Mouse (Mus musculus) naive thymus-derived CD4-positive, alpha-beta T cell, adult 2 months (primary cell): ENCODE results near the gene Slc29a2.

ENCODE experiments used
- DNase-seq: peaks from one replicate; pipeline ENCODE4 v3.0.0-alpha.2; 2011; ENCODE audit warnings: low read depth

Gene Slc29a2

GRCm38 (mm10) chr19:5058801-5059771, 35.4 kb downstream of the Slc29a2 start:
- no peak for DNase-seq

- DNase-seq = no peak
These were observed 37.0 kb downstream of the Slc29a2 start for GRCm38 (mm10) chr19:5060365-5061330.

- no peak for DNase-seq
These were observed 38.4 kb downstream of the Slc29a2 start for GRCm38 (mm10) chr19:5062041-5062440.

GRCm38 (mm10) chr19:5062446-5062845, 38.8 kb downstream of the Slc29a2 start:
- no peak for DNase-seq

GRCm38 (mm10) chr19:5065104-5065503, 41.4 kb downstream of the Slc29a2 start:
- DNase-seq = no peak

GRCm38 (mm10) chr19:5067040-5067799, 43.6 kb downstream of the Slc29a2 start:
- no peak for DNase-seq

GRCm38 (mm10) chr19:5067867-5068569, 44.4 kb downstream of the Slc29a2 start, which contains the start of gene Cd248:
Gene Cd248 (plus strand): TSS chr19:5068078.
- DNase-seq = no peak

GRCm38 (mm10) chr19:5068570-5069234, 45.0 kb downstream of the Slc29a2 start:
- DNase-seq = no peak

GRCm38 (mm10) chr19:5069486-5069885, 45.8 kb downstream of the Slc29a2 start:
- no peak for DNase-seq

- no peak for DNase-seq
These were observed 46.3 kb downstream of the Slc29a2 start for GRCm38 (mm10) chr19:5069978-5070377.

GRCm38 (mm10) chr19:5071077-5071476, 47.4 kb downstream of the Slc29a2 start:
- DNase-seq = no peak

GRCm38 (mm10) chr19:5071545-5072369, 48.1 kb downstream of the Slc29a2 start:
- DNase-seq = peak; percentile 69

GRCm38 (mm10) chr19:5072389-5073019, 48.8 kb downstream of the Slc29a2 start:
- DNase-seq = no peak

- peak; percentile 71 for DNase-seq
These were observed 49.4 kb downstream of the Slc29a2 start for GRCm38 (mm10) chr19:5073028-5073427.

GRCm38 (mm10) chr19:5073518-5073917, 49.9 kb downstream of the Slc29a2 start:
- no peak for DNase-seq

- no peak for DNase-seq
These were observed 55.6 kb downstream of the Slc29a2 start for GRCm38 (mm10) chr19:5079279-5079678.
